Mouse (Mus musculus) frontal cortex, postnatal 25 days (tissue): Measurements from ENCODE around the gene Lca5.
A peak's percentile ranks its signal among the peaks of the same experiment; 100 is the strongest.

ENCODE experiments used
- DNase-seq, 2 experiments: peaks; one replicate each; pipeline ENCODE4 v3.0.0; 2022; ENCODE audit warnings: low spot score in 2 of 2

Lca5 gene

DNA sequence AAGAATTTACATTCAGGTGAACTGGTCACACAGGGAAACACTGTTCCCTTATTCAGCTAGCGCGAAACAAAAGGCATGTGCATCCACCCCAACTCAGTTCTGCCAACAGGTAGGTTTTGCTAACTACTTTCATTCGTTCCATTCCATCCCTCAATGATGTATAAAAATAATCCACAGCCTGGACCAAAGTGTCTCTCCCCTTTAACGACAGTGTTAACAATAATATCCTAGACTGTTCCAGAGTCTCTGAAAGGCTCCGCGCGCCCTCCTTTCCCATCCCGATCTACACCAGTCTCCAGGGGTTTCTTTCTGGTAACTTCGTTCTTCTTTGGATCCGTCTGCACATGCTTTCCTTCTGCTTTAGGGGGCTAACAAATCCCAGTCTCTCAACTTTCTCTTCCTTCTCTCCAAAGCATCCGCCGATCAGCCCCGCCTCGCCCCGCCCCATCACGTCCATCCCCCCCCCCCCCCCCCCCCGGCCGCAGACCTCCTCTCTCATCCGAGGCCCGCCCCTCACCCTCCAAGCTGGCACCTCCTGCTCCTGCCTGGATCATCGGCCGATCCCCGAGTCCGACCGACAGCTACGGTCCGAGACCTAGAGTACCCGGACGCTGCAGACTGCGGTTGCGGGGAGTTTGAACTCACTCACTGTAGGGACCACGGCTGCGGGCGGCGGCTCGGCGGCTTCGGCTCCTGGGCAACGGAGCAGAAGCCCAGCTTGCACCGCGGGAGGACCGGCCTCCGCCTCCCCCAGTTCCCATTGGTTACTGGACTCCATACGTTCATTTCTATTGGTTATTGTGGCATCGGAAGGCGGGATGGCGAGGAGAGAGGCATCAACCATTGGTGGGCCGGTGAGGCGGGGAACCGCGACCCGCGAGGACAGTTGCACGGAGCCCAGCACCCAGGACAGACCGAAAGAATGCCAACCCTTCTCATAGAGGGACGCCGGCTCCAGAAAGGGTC is at the start of gene Lca5:
TSS of gene Lca5 (minus strand) at position 736 of the 966 bp plus-strand sequence.
- peak; percentile 91 to 96 for DNase-seq

- DNase-seq: peak in 1 of 2 experiments; percentile 11
These were observed 47.7 kb upstream of the Lca5 start for GRCm38 (mm10) chr9:83488491-83489210.

GRCm38 (mm10) chr9:83487771-83488470 is 47.0 kb upstream of the Lca5 start:
- peak; percentile 15 to 18 for DNase-seq

DNA sequence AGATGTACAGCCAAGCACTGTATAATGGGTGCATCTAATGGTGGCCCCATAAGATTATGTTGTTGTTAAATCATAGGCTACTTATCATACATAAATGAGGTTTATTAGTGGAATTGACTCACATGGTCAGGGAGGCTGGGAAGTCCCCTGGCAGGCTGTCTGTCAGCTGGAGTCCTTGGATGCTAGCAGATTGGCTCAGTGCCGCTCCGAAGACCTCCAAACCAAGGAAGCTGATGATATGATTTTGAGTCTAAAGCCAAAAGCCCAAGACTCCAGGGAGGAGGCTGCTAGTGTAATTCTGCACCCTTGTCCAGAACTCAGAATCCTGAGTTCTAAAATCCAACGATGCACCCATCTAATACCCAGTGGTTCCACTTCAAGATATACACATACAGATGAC is 45.0 kb upstream of the Lca5 start:
- DNase-seq: no peak

DNA sequence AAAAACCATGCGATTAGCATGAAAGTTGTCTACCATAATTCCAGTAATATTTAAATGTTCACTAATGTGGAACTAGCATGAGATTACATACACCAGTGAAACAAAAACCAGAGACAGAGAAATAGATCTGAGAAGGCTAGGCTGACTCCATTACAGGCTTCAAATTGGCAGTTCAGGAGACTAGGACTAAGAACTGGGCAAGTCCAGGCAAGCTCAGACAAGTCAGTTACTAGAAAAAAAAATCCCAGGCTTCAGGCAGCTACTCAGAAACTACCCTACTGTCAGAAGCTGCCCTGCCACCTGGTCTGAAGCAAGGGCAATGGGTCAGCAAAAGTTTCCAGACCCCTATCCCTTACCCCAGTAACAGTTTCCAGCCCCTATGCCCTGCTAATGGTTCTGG is 44.4 kb upstream of the Lca5 start:
- DNase-seq: no peak

DNA sequence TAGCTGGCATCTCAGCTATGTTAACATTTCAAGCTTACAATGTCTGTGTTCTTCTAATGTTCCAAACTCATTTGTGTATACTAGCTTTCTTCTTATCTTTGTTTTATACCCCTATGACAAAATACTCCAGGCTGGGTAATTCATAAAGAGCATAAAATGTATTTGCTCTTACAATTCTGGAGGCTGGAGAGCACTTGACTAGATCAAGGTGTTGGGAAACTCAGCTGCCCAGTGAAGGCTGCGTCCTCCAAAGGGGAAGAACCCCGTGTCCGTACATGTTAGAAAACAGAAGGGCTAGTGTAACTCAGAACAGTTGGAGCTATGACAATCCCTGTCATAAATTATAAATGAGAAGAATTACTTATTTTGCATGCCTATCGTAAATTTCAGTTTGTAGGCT is 42.5 kb upstream of the Lca5 start:
- DNase-seq: no peak

DNA sequence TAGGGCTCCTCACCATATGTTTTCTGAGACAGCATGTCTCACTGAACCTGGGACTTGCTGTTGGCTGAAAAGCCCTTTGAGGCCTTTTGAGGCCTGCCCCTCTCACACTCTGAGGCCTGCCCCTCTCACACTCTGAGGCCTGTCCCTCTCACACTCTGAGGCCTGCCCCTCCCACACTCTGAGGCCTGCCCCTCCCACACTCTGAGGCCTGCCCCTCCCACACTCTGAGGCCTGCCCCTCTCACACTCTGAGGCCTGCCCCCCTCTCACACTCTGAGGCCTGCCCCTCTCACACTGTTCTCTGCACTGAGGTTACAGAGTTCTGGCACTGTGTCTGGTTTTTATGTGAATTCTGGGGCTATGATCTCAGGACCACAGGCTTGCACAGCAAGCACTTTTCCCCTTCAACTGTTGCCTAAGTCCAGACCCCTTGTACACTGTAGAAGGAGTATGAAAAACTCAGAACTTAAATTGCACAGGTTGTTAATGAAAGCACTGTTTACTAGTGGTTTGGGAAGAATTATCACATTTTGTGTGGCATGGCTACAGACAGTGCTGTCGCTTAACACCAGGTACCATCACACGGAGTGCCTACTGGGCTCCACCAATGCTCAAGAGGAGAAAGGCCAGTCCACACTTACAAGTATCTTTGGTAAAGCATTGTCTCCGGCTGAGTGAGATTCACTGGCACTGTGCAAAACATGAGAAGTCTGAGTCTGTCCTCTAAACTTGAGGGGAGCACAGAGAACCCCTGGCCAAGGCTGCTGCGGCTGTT is 41.4 kb upstream of the Lca5 start:
- no peak for DNase-seq

DNA sequence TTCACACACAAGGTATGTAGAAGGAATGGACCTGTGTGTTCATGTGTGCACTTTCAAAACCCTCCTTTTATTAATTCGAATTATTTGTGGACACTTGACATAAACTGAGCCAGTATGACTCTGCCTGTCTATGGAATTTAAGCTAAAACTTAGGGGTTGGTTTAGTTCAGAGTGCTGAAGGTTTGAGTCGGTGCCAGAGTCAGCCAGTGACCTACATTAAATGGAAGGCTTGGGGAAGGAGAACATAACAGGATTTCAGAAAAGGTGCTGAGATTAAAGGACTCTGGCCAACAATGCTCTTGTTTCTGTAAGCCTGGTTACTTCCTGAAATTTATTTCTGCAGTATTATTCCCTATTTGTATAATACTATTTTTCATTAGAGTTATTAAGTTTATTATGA is 28.9 kb upstream of the Lca5 start:
- no peak for DNase-seq

GRCm38 (mm10) chr9:83447771-83448170 is 6.8 kb upstream of the Lca5 start:
- peak; percentile 15 to 28 for DNase-seq

- DNase-seq: no peak
These were observed 6.2 kb upstream of the Lca5 start for GRCm38 (mm10) chr9:83447176-83447575.

DNA sequence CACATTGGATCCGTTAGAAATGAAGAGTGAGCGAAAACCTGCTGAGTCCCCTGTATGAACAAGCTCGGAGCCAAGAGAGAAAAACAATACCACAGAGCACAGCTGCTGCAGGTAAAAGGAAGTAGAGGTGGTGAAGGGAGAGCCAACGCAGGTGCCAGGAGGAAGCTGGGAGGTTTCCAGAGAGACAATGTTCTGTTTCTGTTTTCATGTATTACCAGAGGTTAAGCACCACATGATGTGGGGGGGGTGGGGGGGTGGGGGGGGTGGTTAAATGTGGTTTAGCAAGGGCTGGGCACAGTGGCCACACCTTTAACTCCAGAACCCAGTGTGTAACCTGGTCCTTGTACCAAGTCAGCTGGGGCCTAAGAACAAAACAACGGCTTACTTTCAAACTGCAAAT is 3.3 kb downstream of the Lca5 start:
- DNase-seq: no peak

DNA sequence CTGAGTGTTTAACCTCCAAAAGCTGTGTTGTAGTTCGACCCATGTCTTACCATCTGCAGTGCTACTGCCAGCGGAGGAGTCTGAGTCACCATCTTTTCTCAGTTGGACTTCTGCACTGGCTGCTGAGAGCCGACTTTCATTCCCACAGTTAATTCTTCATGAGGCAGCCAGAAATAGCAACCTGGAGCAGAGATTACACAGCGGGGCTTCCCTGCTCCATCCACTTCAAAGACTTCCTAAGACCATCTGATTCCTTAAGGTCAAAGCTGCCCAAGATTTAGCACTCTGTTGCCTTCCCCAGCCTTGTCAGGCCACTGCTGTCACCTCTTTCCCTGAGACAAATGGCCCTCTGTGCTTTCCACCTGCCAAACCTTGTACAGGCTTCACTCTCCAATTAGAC is 6.4 kb downstream of the Lca5 start:
- peak in 1 of 2 experiments; percentile 21 for DNase-seq

DNA sequence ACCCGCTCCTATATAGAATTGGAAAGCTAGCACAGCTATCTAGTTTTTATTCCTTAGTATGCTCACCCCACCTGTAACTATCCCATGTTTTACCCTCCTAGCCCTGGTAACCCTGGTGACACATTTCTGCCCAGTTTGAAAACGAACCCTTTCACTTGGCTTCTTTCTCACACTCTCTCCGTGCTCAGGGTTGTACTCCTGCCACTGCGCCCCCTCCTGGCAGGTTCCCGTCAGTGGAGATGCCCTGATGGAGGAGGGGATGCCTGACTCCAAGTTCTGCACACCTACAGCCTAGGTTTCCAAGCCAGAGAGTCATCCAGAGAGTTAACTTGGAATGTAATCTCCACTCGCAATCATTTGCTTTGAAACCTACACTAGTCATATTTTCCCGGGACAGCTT is 7.3 kb downstream of the Lca5 start:
- DNase-seq: no peak

DNA sequence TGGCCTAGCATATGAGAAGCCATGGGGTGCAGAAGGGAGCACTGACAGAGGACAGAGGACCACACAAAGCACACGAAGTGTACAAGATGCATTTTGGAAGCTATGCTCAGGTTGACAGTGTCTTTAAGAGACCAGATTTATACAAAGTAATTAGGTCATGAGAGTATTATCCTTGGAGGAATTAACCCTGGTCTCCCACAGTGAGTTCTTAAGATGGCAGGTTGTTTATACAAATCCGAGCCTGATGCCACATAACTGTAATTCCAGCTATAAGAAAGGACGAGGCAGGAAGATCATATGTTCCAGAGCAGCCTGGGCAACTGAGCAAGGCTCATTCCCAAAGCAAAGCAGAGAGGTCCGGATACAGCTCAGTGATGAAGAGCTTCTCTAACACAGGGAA is 13.0 kb downstream of the Lca5 start:
- no peak for DNase-seq

DNA sequence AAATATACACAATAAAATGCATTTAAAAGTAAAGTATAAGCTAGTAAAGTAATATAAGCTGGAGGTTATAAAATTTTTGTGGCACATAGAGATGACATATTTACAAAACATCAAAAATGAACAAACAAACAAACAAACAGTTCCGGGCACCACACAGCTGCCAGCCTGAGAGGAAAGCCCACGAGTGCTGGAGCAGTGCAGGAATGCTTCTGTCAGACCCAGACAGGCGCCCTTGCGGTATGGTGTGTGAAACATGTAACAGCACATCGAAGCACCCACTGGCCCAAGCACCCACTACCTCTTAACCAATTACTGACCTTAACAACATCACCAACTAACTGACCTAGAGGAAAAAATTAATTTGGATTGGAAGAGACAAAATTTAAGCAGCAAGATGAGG is 22.0 kb downstream of the Lca5 start:
- no peak for DNase-seq

GRCm38 (mm10) chr9:83413046-83413445 is 27.9 kb downstream of the Lca5 start:
- no peak for DNase-seq

- no peak for DNase-seq
These were observed 35.8 kb downstream of the Lca5 start for GRCm38 (mm10) chr9:83405150-83405549.

- DNase-seq: no peak
These were observed 40.1 kb downstream of the Lca5 start for GRCm38 (mm10) chr9:83400783-83401182.

DNA sequence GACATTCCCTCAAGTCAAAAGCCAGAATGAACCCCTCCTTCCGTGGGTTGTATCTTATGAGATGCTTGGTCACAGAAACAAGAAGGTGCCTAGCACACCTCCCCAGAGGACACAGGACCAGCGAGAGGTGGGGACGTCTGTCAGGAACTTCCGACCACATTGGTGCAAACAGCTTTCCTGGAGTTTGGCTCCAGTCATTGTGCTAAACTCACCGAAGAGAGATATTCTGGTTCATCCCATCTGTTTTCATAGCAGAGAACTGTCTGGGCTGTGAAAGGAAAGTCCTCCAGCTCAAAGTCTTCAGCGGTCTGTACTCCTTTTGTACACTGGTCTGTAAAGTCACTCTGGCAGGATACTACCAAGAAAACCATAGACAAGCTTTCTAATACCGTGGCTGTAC is 41.5 kb downstream of the Lca5 start:
- no peak for DNase-seq

DNA sequence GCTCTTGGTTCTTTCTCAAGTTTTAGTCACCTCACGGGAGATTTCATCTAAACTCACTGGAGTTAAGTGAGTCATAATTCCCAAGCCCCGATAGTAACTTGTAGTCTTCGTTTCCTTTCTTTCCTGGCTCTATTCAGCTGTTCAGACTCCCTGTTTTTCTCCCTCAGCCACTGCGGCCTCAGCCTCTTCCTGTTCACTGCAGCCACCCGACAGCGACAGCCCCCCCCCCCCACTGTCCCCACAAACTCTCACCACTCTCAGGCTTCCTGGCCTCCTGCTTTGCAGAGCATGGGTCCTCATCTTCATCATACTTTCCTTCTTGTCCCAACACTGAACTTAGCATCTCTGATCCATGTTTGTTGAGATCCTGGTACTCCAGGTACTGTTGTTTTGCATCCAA is 42.7 kb downstream of the Lca5 start:
- no peak for DNase-seq

- no peak for DNase-seq
These were observed 45.5 kb downstream of the Lca5 start for GRCm38 (mm10) chr9:83395456-83395855.

GRCm38 (mm10) chr9:83391996-83392395 is 48.9 kb downstream of the Lca5 start:
- DNase-seq: no peak
